Mouse (Mus musculus) ES-E14 (cell line): ENCODE results near the gene Clstn2.

Source experiments
- CHD2 ChIP-seq: IDR thresholded peaks from 2 replicates; pipeline ENCODE4 v1.6.1; 2014; ENCODE audit warnings: mild to moderate bottlenecking, low read depth, low read length, inconsistent platforms
- MAFK ChIP-seq: IDR thresholded peaks from 2 replicates; pipeline ENCODE4 v1.6.1; 2014; ENCODE audit warnings: mild to moderate bottlenecking, low read depth, low read length, inconsistent platforms; ENCODE audit not compliant: insufficient read depth
- ZC3H11A ChIP-seq: IDR thresholded peaks from 2 replicates; pipeline ENCODE4 v1.6.1; 2012; ENCODE audit warnings: low read depth, mild to moderate bottlenecking, inconsistent platforms, low read length, borderline replicate concordance

DNA sequence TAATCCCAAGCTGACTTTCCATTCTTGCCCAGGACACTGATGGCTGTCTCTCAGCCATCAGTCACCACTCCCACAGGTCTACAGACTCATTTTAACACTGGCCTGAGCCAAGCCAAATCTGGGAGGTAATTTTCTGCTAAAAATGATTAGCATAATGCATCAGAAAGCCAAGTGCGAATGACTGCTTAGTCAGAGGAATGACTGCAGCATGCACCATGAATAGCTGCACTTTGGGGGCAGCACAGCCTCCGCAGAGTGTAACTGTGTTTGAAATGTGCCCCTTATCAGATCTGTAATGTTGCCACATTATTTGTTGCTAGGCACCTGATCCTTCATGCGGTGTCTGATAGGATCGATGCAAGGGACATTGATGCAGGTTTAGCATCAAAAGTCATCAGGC lies 269.9 kb downstream of the Clstn2 start:
- TF ChIP-seq MAFK (no peak), ZC3H11A (no peak), CHD2 (no peak)
